Mouse (Mus musculus) adrenal gland, adult 2 months (tissue): Measurements from ENCODE around the gene Ndufv1. TPM values are rescaled to one million over a fixed set of nuclear protein-coding genes. Genes with fewer than 3 reads are reported as not detected.
"Not testable (repeated sequence)": the region's sequence is repeated elsewhere in the genome, so short reads cannot be mapped to it uniquely, and the experiment has no call there.

Source experiments
- DNase-seq: peaks from one replicate; pipeline ENCODE4 v3.0.0; 2021
- polyA plus RNA-seq: library from polyadenylated mRNA; depleted of rRNA; stranded (reverse); fragments of >200 nt; gene quantifications from 2 replicates; pipeline ENCODE4 v1.2.3, GENCODE M21; 2012; rRNA removed
- total RNA-seq, 2 experiments: library from RNA; stranded (reverse); gene quantifications; 2 replicates each; pipeline ENCODE4 v1.2.3; 2021

Gene Ndufv1
- total and polyA plus RNA-seq, 3 experiments = 145 to 445 (median 260) TPM

DNA sequence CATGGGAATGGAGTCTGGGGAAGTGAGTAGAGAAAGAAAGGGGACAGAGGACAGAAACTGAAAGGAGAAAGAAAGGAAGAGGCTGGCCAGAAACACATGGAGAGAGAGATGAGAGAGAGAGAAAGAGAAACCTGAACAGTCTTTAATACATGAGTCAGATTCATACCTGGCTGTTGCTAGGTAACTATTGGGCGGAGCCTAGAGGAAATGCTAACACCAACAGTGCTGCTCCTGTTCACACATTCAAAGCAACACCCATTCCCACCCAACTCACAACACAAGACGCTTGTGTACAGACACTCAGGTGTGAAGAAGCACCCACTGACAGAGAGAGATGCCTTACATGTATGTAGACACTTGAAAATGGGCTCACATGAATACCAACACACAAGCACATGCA lies 36.7 kb downstream of the Ndufv1 start:
- DNase-seq = no peak

DNA sequence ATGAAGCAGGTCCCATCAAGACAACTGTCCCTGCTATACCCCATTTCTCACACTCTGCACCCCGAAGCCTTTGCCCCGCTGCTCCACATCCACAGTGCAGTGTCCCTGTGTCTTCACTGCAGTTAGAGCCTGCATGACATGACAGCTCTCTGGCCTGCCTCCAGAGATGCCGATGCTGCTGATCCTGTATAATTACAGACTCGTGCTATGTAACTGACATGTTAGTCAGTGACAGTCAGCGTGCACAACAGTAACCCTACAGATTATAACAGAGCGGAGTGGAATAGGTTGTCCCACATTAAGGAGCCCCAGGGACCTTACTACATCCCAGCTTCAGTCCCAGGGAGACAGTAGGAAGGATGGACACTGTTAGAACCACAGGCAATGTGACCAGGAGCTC lies 38.0 kb downstream of the Ndufv1 start:
- not testable (repeated sequence) for DNase-seq

GRCm38 (mm10) chr19:3972229-3972628 lies 40.4 kb downstream of the Ndufv1 start, which contains the start of gene Aldh3b2:
Aldh3b2 (plus strand) TSS chr19:3972328.
- DNase-seq = no peak

DNA sequence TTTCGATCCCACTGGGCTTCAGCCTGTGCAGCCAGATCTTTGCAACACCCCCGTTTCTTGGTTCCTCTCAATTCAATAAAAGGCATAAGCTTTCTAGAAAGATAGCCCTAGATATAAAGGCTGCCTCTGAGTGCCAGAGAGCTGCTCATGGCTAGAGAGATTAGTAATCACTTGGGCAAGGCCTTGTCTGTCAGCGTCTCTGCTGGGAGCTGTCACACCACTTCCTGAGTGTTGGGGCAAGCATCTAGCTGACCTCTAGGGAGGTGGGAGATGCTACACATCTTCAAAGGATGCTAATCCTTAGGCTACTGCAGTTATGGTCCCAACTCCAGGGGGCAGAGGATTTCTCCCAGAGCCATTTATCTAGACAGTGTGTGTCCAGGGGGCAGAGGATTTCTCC lies 45.3 kb downstream of the Ndufv1 start:
- no peak for DNase-seq

DNA sequence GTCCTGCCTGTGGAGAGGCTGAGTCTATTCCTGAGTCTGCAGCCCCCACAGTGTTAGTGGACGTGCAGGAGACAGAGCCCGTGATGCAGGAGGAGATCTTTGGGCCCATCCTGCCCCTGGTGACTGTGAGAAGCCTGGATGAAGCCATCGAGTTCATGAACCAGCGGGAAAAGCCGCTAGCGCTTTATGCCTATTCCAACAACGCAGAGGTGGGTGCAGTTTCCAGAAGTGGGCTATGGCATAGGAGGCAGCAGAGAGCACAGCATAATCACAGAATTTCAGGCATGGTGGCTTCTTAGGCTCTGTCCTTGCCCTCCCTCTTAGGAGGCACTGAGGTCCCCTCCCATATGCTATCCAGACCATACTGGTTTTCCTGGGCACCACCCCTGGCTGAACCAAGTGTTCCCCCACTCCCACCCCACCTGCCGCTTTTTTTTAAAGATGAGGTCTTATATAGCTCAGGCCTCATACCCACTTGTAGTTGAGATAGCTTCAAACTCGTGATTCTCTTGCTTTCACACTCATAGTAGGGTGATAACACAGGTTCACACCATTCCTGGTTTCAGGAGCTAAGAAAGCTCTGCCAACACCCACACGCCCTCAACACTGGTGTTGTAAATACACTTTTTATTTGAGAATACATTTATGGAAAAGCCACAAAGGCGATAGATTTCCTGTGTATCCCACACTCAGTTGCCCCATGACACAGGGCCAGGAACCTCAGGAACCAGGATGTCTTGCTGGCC lies 46.1 kb downstream of the Ndufv1 start:
- no peak for DNase-seq

DNA sequence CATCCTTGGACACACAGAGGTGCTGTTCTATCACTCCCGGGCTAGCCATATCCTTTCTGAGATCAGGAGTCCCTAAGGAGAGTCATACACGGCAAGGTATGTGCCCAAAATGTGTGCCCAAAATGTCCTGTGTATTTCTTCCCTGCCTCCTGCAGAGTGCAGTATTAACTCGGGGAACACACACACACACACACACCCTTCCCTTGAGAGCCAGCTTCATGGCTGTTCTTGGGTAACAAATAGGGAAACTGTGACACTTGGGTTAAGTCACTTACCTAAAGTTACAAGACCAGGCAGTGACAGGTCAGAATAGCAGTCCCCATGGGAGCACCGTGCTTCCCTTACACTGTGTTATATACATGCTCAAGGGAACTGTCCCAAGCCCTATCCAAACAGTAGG lies 48.6 kb downstream of the Ndufv1 start:
- no peak for DNase-seq

DNA sequence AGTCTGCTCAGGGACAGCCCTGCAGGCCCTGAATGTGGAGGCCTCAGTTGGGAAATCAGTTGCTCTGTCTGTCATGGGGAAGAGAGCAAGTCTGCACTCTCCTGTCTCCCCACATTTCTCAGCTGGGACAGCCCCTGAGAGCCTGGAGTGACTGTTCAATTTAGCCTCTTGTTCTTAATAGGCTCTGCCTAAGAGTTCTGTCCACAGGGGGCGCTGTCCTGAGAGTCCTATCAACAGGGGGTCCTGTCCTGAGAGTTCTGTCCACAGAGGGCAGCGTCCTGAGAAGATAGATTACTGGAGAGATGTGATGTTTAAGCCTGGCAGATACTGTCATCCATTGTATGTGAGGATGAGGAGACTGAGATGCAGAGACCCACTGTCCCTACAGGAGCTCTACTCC lies 50.1 kb downstream of the Ndufv1 start:
- no peak for DNase-seq

DNA sequence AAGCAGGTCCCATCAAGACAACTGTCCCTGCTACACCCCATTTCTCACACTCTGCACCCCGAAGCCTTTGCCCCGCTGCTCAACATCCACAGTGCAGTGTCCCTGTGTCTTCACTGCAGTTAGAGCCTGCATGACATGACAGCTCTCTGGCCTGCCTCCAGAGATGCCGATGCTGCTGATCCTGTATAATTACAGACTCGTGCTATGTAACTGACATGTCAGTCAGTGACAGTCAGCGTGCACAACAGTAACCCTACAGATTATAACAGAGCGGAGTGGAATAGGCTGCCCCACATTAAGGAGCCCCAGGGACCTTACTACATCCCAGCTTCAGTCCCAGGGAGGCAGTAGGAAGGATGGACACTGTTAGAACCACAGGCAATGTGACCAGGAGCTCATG lies 50.8 kb downstream of the Ndufv1 start:
- not testable (repeated sequence) for DNase-seq

- no peak for DNase-seq
Observed at GRCm38 (mm10) chr19:3960211-3960610, 52.4 kb downstream of the Ndufv1 start.

GRCm38 (mm10) chr19:3959030-3959429 lies 53.6 kb downstream of the Ndufv1 start:
- DNase-seq = no peak

GRCm38 (mm10) chr19:3958470-3958869 lies 54.1 kb downstream of the Ndufv1 start, which contains the start of gene Aldh3b3:
Aldh3b3 (plus strand) TSS chr19:3958645.
- no peak for DNase-seq

Other genes starting within 250 kb of the Ndufv1 start
Only the 30 nearest of the 32 such genes appear.
- gene Chka, start 161.0 kb downstream of the Ndufv1 start, total RNA-seq = 100 to 1,000 TPM in 1 of 2 experiments, 10 to 100 TPM in 1; 42.1 to 124 TPM
- gene Chka, start 161.0 kb downstream of the Ndufv1 start, polyA plus RNA-seq = 149 and 154 TPM in 2 replicates
- 10 to 100 TPM; 63.5 to 84.6 TPM for gene Tcirg1, start 105.7 kb downstream of the Ndufv1 start, total RNA-seq
- gene Tcirg1, start 105.7 kb downstream of the Ndufv1 start, polyA plus RNA-seq = 181 and 204 TPM in 2 replicates
- 100 to 1,000 TPM; 376 to 380 TPM for gene Ndufs8, start 100.0 kb downstream of the Ndufv1 start, total RNA-seq
- 391 and 420 TPM in 2 replicates for gene Ndufs8, start 100.0 kb downstream of the Ndufv1 start, polyA plus RNA-seq
- 100 to 1,000 TPM in 1 of 2 experiments, 10 to 100 TPM in 1; 26.6 to 136 TPM for gene Aldh3b1, start 83.0 kb downstream of the Ndufv1 start, total RNA-seq
- gene Aldh3b1, start 83.0 kb downstream of the Ndufv1 start, polyA plus RNA-seq = 115 and 188 TPM in 2 replicates
- gene Unc93b1, start 77.6 kb downstream of the Ndufv1 start, total RNA-seq = 10 to 100 TPM; 48.3 to 59.2 TPM
- gene Unc93b1, start 77.6 kb downstream of the Ndufv1 start, polyA plus RNA-seq = 180 and 186 TPM in 2 replicates
- under 1 TPM; 0.38 to 0.63 TPM for gene Aldh3b3, start 54.2 kb downstream of the Ndufv1 start, total RNA-seq
- 0.43 and 0.54 TPM in 2 replicates for gene Aldh3b3, start 54.2 kb downstream of the Ndufv1 start, polyA plus RNA-seq
- 10 to 100 TPM; 12.2 to 15.2 TPM for gene Aldh3b2, start 40.5 kb downstream of the Ndufv1 start, total RNA-seq
- gene Aldh3b2, start 40.5 kb downstream of the Ndufv1 start, polyA plus RNA-seq = 4.0 and 7.6 TPM in 2 replicates
- 10 to 100 TPM; 16.5 to 22.7 TPM for gene Acy3, start 26.2 kb downstream of the Ndufv1 start, total RNA-seq
- 80.5 and 96.1 TPM in 2 replicates for gene Acy3, start 26.2 kb downstream of the Ndufv1 start, polyA plus RNA-seq
- not detected for gene Tbx10, start 20.1 kb downstream of the Ndufv1 start, total RNA-seq
- not detected in 2 replicates for gene Tbx10, start 20.1 kb downstream of the Ndufv1 start, polyA plus RNA-seq
- gene Nudt8, start 12.2 kb downstream of the Ndufv1 start, total RNA-seq = 10 to 100 TPM; 25.1 to 27.0 TPM
- 36.7 and 65.9 TPM in 2 replicates for gene Nudt8, start 12.2 kb downstream of the Ndufv1 start, polyA plus RNA-seq
- under 1 TPM; 0.55 to 0.69 TPM for gene Gm49405, start 12.2 kb downstream of the Ndufv1 start, total RNA-seq
- 1.3 and 2.0 TPM in 2 replicates for gene Gm49405, start 12.2 kb downstream of the Ndufv1 start, polyA plus RNA-seq
- gene Doc2g, start 9.5 kb downstream of the Ndufv1 start, total RNA-seq = 1 to 10 TPM; 1.1 to 1.8 TPM
- 6.2 and 9.3 TPM in 2 replicates for gene Doc2g, start 9.5 kb downstream of the Ndufv1 start, polyA plus RNA-seq
- gene Gstp1, start 25.2 kb upstream of the Ndufv1 start, total RNA-seq = 100 to 1,000 TPM; 401 to 452 TPM
- 752 and 925 TPM in 2 replicates for gene Gstp1, start 25.2 kb upstream of the Ndufv1 start, polyA plus RNA-seq
- 10 to 100 TPM; 57.2 to 61.4 TPM for gene Gstp2, start 33.2 kb upstream of the Ndufv1 start, total RNA-seq
- gene Gstp2, start 33.2 kb upstream of the Ndufv1 start, polyA plus RNA-seq = 7.9 and 13.8 TPM in 2 replicates
- 1 to 10 TPM in 1 of 2 experiments, under 1 TPM in 1; 0.62 to 2.3 TPM for gene Gstp3, start 46.8 kb upstream of the Ndufv1 start, total RNA-seq
- 0.79 and 0.83 TPM in 2 replicates for gene Gstp3, start 46.8 kb upstream of the Ndufv1 start, polyA plus RNA-seq
- not detected for gene Cabp2, start 68.8 kb upstream of the Ndufv1 start, total RNA-seq
- not detected in 2 replicates for gene Cabp2, start 68.8 kb upstream of the Ndufv1 start, polyA plus RNA-seq
- 100 to 1,000 TPM; 128 to 131 TPM for gene Cdk2ap2, start 84.4 kb upstream of the Ndufv1 start, total RNA-seq
- gene Cdk2ap2, start 84.4 kb upstream of the Ndufv1 start, polyA plus RNA-seq = 339 and 371 TPM in 2 replicates
- 10 to 100 TPM; 87.4 to 87.6 TPM for gene Pitpnm1, start 87.2 kb upstream of the Ndufv1 start, total RNA-seq
- 164 and 171 TPM in 2 replicates for gene Pitpnm1, start 87.2 kb upstream of the Ndufv1 start, polyA plus RNA-seq
- gene Aip, start 113.1 kb upstream of the Ndufv1 start, total RNA-seq = 100 to 1,000 TPM; 102 to 134 TPM
- gene Aip, start 113.1 kb upstream of the Ndufv1 start, polyA plus RNA-seq = 89.5 and 99.3 TPM in 2 replicates
- gene Gpr152, start 127.0 kb upstream of the Ndufv1 start, total RNA-seq = under 1 TPM; 0.09 to 0.17 TPM
- gene Gpr152, start 127.0 kb upstream of the Ndufv1 start, polyA plus RNA-seq = 0.10 and 0.18 TPM in 2 replicates
- gene Cabp4, start 131.2 kb upstream of the Ndufv1 start, total RNA-seq = under 1 TPM; 0.29 to 0.69 TPM
- gene Cabp4, start 131.2 kb upstream of the Ndufv1 start, polyA plus RNA-seq = 0.12 and 0.26 TPM in 2 replicates
- 100 to 1,000 TPM; 154 to 202 TPM for gene Coro1b, start 135.8 kb upstream of the Ndufv1 start, total RNA-seq
- gene Coro1b, start 135.8 kb upstream of the Ndufv1 start, polyA plus RNA-seq = 199 and 225 TPM in 2 replicates
- gene Ptprcap, start 140.8 kb upstream of the Ndufv1 start, total RNA-seq = 1 to 10 TPM; 2.5 to 5.7 TPM
- 54.9 and 57.6 TPM in 2 replicates for gene Ptprcap, start 140.8 kb upstream of the Ndufv1 start, polyA plus RNA-seq
- 10 to 100 TPM; 27.6 to 39.5 TPM for gene Rps6kb2, start 150.5 kb upstream of the Ndufv1 start, total RNA-seq
- 48.3 and 60.8 TPM in 2 replicates for gene Rps6kb2, start 150.5 kb upstream of the Ndufv1 start, polyA plus RNA-seq
- gene Carns1, start 162.7 kb upstream of the Ndufv1 start, total RNA-seq = 1 to 10 TPM; 2.9 to 5.8 TPM
- 3.8 and 5.1 TPM in 2 replicates for gene Carns1, start 162.7 kb upstream of the Ndufv1 start, polyA plus RNA-seq
- gene Tbc1d10c, start 178.5 kb upstream of the Ndufv1 start, total RNA-seq = under 1 TPM in 1 of 2 experiments, not detected in 1; 0.97 TPM
- 2.1 and 4.8 TPM in 2 replicates for gene Tbc1d10c, start 178.5 kb upstream of the Ndufv1 start, polyA plus RNA-seq
- 100 to 1,000 TPM; 342 to 392 TPM for gene Ppp1ca, start 179.3 kb upstream of the Ndufv1 start, total RNA-seq
- gene Ppp1ca, start 179.3 kb upstream of the Ndufv1 start, polyA plus RNA-seq = 443 and 514 TPM in 2 replicates
- 10 to 100 TPM in 1 of 2 experiments, 1 to 10 TPM in 1; 6.9 to 12.3 TPM for gene Rad9a, start 188.9 kb upstream of the Ndufv1 start, total RNA-seq
- 16.4 and 17.2 TPM in 2 replicates for gene Rad9a, start 188.9 kb upstream of the Ndufv1 start, polyA plus RNA-seq
- gene Clcf1, start 201.4 kb upstream of the Ndufv1 start, total RNA-seq = 1 to 10 TPM; 5.5 to 9.0 TPM
- 16.3 and 19.3 TPM in 2 replicates for gene Clcf1, start 201.4 kb upstream of the Ndufv1 start, polyA plus RNA-seq
- not detected for gene AC109138.7, start 201.6 kb upstream of the Ndufv1 start, total RNA-seq
- gene AC109138.7, start 201.6 kb upstream of the Ndufv1 start, polyA plus RNA-seq = not detected in 2 replicates